Mouse (Mus musculus) megakaryocyte, embryonic 14.5 days (primary cell): Measurements from ENCODE around the gene Ifi27l2b.

Experiments used
- FLI1 ChIP-seq: IDR thresholded peaks from 2 replicates; pipeline ENCODE4 v1.6.1; 2012; ENCODE audit warnings: low read length, inconsistent platforms, mixed read lengths
- GATA1 ChIP-seq: IDR thresholded peaks from 3 replicates; pipeline ENCODE4 v1.6.1; 2012; ENCODE audit warnings: mixed read lengths, low read length, inconsistent platforms, borderline replicate concordance

DNA sequence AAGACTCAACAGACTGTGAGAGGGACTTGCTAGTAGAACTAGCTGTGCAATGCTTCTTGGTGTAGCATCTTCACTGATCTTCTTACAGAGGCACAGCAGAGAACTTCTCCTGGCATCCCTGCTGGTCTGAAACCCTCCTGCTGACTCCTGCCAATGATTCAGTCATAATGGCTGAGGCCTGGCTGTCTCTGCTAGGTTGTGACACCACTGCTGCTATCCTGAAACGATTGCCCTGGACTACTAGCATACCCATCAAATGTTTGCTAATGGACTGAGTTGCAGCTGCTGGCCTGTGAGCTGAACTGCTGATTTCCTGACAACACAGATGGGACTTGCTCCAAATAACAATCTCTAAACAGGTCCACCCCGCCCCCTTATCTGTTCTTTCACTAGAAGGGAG lies 17.5 kb upstream of the Ifi27l2b start:
- TF ChIP-seq FLI1 (no peak), GATA1 (no peak)
